Mouse (Mus musculus) lung, postnatal 36 days (tissue): Measurements from ENCODE around the gene Thsd4.

Experiments
- DNase-seq: peaks from one replicate; pipeline ENCODE4 v3.0.0; 2022; ENCODE audit warnings: mixed read lengths

The Thsd4 gene

DNA sequence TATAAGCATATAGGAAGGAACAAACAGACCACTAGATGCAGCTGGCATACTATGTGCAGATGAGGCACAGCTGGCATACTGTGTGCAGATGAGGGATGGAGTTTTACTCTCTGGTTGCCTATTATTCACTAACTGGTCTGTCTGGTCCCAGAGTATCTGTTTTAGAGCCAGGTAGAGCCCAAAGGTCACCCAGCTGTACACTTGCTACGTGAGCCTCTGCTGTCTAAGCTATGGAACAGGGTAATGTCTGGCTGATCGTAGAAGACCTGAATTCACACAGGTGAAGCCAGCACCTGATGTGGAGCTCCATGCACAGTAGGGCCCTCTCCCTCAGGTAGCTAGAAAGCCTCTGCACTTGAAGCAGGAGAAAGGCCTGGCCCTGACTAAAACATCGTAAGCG, 5.5 kb downstream of the Thsd4 start:
- no peak for DNase-seq

- DNase-seq = no peak
Measured at GRCm38 (mm10) chr9:60513329-60513788, 8.5 kb downstream of the Thsd4 start.

GRCm38 (mm10) chr9:60510876-60511275, 11.0 kb downstream of the Thsd4 start:
- DNase-seq = no peak

DNA sequence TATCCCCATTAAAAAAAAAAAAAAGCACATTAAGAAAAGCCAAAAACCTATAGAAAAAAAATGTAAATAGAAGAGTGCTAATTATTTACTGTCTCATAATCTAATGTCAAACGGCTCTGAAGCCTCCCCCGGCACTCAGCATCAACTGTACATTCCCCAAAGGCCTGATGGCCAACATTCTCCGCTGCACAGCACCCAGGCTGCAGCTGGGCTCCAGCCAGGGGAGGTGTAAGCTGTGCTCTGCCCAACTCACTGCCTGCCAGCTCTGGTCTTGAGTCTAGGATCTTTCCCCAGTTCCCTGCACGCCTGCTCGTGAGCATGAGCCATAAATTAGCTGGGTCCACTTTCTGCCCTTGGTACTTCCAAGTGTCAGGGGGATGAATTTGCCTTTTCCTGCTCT, 15.7 kb downstream of the Thsd4 start:
- no peak for DNase-seq

DNA sequence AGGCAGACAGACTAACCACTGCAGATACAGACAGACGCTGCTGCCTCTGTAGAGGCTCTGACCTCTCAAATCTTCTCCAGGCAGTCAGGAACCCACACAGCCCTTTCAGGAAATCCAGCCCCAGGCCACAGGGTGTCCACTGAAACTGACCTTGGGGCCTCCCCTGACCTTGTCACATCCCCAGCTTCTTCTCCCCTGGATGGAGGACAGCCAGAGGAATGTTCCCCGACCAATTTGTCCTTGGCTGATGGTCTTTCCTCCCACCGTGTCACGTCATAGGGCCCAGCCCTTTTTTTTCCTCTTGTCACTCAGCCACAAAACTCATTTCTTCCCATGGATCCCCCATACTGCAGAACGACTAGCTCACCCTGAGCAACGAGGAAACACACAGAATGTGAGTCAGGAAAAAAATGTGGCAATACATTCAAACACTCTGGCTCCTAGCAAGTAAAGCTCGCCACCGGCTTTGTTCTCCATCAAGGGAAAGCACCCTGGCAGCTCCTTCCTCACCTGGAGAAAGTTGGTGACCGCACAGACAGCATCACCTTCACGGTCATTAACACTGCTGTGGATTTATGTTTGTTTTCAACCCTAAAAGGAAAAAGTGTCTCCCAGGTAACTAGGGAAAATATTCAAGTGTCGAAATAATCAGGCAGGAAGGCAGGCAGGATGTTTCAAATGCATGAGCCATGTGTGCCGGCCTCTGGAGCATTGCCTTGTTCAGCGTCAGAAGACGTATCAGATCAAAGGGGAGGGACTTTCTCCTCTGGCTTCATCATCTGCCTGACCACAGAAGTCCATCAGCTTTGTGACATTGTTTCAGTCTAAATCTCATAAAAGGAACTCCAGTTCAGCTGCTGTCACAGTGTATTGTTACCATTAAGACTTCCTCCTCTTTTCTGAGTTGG, 17.2 kb downstream of the Thsd4 start:
- DNase-seq = peak; percentile 36

DNA sequence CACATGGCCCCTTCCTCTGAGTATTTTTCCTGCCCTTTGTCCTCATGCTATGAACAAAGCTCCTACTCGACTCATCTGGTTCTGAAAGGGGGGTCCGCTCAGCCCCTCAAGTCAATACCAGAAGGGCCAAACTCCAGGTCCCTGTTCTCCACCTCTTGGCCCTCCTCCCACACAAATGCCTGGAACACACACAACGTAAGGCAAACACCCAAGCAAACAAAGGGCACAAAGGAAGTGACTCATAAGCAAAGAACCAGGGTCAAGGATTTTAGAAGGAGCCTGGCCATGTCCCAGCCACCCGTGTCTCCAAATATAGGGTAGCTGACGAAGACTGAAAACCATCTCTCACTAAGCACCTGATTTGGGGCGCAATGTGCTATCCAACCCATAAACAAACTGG, 19.6 kb downstream of the Thsd4 start:
- DNase-seq = peak; percentile 84

DNA sequence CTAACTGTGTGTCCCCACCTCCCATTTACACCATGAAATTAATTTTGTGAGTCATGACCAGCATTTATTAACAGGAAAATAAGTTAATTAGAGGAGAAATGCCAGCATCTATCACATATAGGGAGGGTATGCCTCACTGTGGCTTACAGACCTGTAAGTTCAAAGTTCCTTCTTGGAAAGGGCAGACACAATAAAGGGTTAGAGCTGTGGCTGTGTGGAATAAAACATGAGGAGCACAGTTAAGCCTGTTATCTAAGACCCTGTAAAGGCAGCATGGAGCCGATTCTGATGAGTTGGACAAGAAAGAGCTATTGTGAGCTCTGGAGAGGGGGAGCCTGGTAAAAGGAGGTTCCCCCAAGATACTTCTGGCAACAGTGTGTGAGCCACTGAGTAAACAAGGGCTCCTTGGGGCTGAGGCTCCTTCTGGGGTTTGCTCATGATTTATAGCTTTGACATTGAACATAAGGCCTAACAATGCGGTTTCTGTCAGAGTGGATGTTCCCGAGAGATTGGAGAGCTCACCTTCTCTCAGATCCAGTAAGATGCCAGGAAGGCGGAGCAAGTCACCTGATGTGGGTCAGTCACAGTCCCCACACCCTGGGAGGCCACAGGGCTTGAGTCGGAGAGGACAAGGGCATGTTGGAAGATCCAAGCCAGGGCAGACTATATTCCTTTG, 20.2 kb downstream of the Thsd4 start:
- DNase-seq = no peak

GRCm38 (mm10) chr9:60492275-60492974, 29.4 kb downstream of the Thsd4 start:
- no peak for DNase-seq

- DNase-seq = no peak
Measured at GRCm38 (mm10) chr9:60491489-60492100, 30.3 kb downstream of the Thsd4 start.

DNA sequence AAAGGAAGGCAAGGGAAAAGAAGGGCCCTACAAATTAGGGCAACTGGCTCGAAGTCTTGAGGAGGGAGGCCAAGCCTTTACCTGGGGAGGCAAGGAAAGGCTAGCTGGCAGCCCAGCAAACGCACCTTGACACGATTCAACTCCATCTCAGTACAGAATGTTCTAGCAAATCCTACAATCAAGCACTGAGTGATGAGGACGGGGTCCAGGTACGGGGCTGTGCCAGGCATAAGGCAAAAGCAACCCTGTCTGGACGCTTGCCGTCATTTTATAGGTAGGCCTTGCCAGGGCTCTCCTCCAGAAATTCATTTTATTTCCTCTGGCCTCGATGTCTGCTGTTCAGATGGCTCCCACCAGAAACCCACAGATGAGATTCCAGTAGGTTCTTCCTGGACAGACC, 30.8 kb downstream of the Thsd4 start:
- no peak for DNase-seq

GRCm38 (mm10) chr9:60488816-60489215, 33.0 kb downstream of the Thsd4 start:
- DNase-seq = no peak

DNA sequence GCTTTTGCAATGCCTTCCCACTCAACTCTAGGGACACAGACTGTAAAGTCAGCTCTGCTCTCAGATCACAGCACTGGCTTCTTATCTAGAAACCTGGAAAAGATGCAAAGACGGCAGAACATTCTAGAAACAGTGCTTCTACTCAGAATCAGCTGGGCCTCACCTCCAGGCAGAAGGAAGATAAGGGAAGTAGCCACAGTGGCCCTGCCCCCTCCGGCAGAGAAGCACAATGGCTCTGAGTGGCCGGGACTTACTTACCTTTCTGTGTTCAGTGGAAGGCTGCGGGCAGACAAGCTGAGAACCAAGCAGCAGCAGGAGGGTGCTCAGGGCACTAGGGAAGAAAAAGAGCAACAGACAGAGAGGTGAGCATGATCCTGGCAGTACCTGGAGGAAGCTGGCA, 39.7 kb downstream of the Thsd4 start:
- peak; percentile 54 for DNase-seq

DNA sequence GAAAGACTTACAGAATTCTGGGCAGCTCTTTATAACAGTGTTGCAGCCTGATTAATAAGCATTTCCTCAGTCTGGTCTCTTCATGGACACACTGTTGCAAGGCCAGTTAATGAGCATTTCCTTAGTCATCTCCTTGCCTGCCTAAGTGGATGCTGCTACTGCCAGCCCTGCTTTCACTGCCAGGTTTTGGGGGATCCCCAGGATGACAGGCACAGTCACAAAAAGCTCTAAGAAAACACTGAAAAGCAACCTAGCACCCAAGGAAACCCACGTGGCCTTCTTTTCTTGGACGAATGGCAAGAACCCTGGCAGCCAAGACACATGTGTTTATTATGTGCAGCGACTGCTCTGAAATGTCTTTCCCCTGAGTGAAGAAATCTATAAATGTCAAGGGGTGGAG, 41.8 kb downstream of the Thsd4 start:
- peak; percentile 40 for DNase-seq

- no peak for DNase-seq
Measured at GRCm38 (mm10) chr9:60478806-60479205, 43.0 kb downstream of the Thsd4 start.

GRCm38 (mm10) chr9:60477991-60478750, 43.7 kb downstream of the Thsd4 start:
- peak; percentile 81 for DNase-seq

- DNase-seq = no peak
Measured at GRCm38 (mm10) chr9:60460010-60460982, 61.5 kb downstream of the Thsd4 start.

DNA sequence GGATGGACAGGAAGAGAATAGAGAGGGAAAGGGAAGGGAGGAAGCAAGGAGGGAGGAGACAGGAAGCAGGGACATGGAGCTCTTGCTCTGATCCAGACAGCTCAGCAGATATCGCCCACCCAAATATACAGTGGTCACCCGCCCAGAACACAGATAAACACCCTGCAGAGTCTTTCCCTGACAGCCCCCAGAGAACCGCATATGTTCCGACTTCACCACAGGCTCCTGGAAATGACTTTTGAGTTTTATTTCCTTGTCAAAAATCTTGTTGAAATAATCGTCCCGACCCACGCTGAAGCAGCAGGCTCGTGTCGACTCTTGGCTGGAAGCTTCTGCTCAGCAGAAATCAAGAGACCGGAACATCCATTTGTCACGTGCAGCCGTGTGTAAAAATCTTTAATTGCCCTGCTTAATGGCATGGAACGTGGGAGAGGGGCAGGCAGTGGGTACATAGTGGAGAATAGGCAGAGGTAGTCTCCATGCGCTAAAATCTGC, 63.3 kb downstream of the Thsd4 start:
- no peak for DNase-seq

DNA sequence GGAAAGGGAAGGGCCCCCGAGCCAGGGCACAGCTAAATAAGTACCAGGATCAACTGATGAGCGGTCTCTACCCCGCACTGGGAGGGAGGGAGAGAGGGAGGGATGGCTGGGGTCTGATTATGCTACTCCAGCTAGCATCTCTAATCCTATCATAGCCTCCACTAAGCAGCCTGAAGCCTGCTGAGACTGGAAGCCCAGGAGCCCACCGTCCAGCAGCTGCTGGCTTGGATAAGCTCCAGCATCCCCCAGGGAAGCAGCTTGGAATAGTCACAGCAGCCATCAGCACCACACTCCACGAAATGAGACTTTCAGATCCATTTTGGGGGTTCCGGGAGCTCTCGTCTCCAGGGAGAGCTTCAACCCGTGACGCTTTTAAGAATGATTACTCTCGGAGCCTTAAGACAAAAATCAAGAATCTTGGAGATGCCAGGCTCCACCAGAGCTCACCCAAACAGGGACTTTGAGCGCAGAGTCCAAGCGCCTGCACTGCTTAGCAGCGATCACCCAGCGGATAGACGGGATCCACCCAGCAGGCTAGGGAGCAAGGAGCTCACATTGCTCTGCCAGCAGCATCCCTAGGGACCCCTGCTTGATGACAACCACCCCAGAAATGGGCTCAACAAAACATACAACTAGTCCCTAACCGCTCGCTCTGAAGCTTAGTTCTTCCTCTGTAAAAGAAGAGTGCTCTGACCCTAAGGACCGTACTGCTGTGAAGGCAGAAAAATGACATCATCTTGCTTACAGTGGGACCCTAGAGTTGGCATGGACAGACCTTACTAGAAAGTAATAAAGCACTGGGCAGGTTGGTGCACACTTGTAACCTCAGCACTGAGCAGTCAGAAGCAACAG, 64.3 kb downstream of the Thsd4 start:
- DNase-seq = peak; percentile 5

DNA sequence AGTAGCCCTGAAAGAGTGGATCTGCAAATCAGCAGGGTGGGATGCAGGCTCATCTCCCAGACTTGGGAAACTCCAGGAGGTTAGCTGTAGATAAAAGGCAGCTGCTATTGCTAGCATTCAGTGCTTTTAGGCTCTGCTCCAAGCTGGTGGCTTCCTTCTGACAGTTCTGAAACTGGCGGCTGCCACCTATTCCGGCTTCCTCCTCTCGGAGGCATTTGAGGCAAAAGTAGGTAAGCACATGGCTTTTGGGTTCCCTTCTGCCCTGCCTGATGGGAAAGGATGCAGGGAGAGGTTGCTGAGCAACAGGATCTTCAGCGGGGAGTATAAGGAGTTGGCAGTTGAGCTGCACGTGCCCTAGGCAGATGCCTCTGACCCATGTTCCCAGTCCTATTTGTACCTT, 65.2 kb downstream of the Thsd4 start:
- DNase-seq = no peak
